Mouse (Mus musculus) CH12.LX (cell line): ENCODE data around the gene Gmpr.

Source experiments
- CTCF ChIP-seq, 2 experiments: IDR thresholded peaks in 1 of 2; conservative IDR thresholded peaks in 1 of 2; 2 replicates each; pipeline ENCODE4 v1.5.1; 2011 to 2012; ENCODE audit warnings: low read depth in 2 of 2, low read length in 2 of 2, improper control_type of control experiment in 1 of 2, inconsistent platforms in 1 of 2, mild to moderate bottlenecking in 1 of 2, moderate library complexity in 1 of 2
- E2F4 ChIP-seq: IDR thresholded peaks from 2 replicates; pipeline ENCODE4 v1.6.1; 2011; ENCODE audit warnings: low read depth, low read length, improper control_type of control experiment; ENCODE audit not compliant: insufficient replicate concordance
- MAFK ChIP-seq: IDR thresholded peaks from 2 replicates; pipeline ENCODE4 v1.6.1; 2011; ENCODE audit warnings: low read length, improper control_type of control experiment; ENCODE audit not compliant: insufficient replicate concordance
- MAX ChIP-seq: IDR thresholded peaks from 2 replicates; pipeline ENCODE4 v1.6.1; 2011; ENCODE audit warnings: low read length, improper control_type of control experiment
- NELFE ChIP-seq: IDR thresholded peaks from 2 replicates; pipeline ENCODE4 v1.6.1; 2011; ENCODE audit warnings: low read depth, low read length, improper control_type of control experiment
- POLR2A ChIP-seq: IDR thresholded peaks from 2 replicates; pipeline ENCODE4 v1.6.1; 2011; ENCODE audit warnings: low read depth, mild to moderate bottlenecking, improper control_type of control experiment, low read length
- SIN3A ChIP-seq: IDR thresholded peaks from 2 replicates; pipeline ENCODE4 v1.6.1; 2012; ENCODE audit warnings: low read length, improper control_type of control experiment, inconsistent platforms
- SMC3 ChIP-seq: IDR thresholded peaks from 2 replicates; pipeline ENCODE4 v1.6.1; 2011; ENCODE audit warnings: low read depth, low read length, improper control_type of control experiment
- TCF12 ChIP-seq: IDR thresholded peaks from 2 replicates; pipeline ENCODE4 v1.6.1; 2014; ENCODE audit warnings: low read depth, mild to moderate bottlenecking, inconsistent platforms, low read length, improper control_type of control experiment
- UBTF ChIP-seq: IDR thresholded peaks from 2 replicates; pipeline ENCODE4 v1.6.1; 2012; ENCODE audit warnings: low read depth, mild to moderate bottlenecking, inconsistent platforms, low read length, improper control_type of control experiment, moderate library complexity
- USF1 ChIP-seq: IDR thresholded peaks from 2 replicates; pipeline ENCODE4 v1.6.1; 2014; ENCODE audit warnings: low read depth, mild to moderate bottlenecking, inconsistent platforms, low read length, improper control_type of control experiment
- ZKSCAN1 ChIP-seq: IDR thresholded peaks from 2 replicates; pipeline ENCODE4 v1.6.1; 2012; ENCODE audit warnings: low read depth, inconsistent platforms, low read length, improper control_type of control experiment, borderline replicate concordance
- ZMIZ1 ChIP-seq: IDR thresholded peaks from 2 replicates; pipeline ENCODE4 v1.6.1; 2012; ENCODE audit warnings: low read depth, mild to moderate bottlenecking, inconsistent platforms, low read length, improper control_type of control experiment

DNA sequence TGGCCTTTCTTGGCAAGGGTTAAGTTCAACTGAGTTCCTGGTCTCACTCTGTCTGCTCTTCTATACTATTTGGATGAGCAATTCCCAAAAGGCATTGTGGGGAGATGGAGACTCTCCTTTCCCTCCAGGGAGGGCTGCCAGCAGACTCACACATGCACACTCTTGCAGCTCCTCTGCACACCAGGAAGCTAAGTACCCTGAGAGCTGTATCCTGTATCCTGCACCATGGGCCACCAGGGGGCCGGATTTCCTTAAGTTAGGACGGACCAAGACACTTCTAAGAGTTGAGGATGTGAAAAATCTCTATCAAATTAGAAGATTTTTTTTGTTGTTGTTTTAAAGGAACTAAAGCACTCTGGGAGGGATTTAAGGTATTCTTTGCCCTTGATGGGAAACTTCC lies 70.5 kb downstream of the Gmpr start:
- TF ChIP-seq MAX (no peak), SMC3 (no peak), TCF12 (no peak), ZMIZ1 (no peak), CTCF (conservative IDR thresholded peaks at IDR 0.05 in 1 of 2, IDR thresholded peaks at IDR 0.05 in 1 of 2; ENCODE audit: low read depth in 2 of 2, low read length in 2 of 2) (peak in 1 of 2 experiments; percentile 9; a peak in 2 of 4 replicates), MAFK (no peak), POLR2A (no peak), ZKSCAN1 (no peak), E2F4 (no peak), SIN3A (no peak), NELFE (no peak), UBTF (no peak), USF1 (no peak)
